Mouse (Mus musculus): ENCODE results near the gene Psma7. TPM values are rescaled to one million over a fixed set of nuclear protein-coding genes. Genes with fewer than 3 reads are reported as not detected.
A peak's percentile ranks its signal among the peaks of the same experiment; 100 is the strongest.

Gene Psma7
- polyA plus RNA-seq, 1 experiment, result 254 TPM

GRCm38 (mm10) chr2:180051986-180052733, 9.9 kb upstream of the Psma7 start:
- DNase-seq, result no peak
- 91% methylated on average over 14 of the region's 14 CpGs for WGBS
- Histone ChIP-seq H3K27me3 (ENCODE audit: control insufficient read depth, insufficient read depth, low read length) (no peaks in the 10 kb centered on the region), H3K27ac (ENCODE audit: insufficient read depth, low read length) (no peak overlapping the region), H3K4me1 (ENCODE audit: control insufficient read depth, insufficient read depth, low read length) (peaks cover 12% of the 10 kb centered on the region), H3K4me3 (replicated peaks; ENCODE audit: insufficient read depth, low read depth, low read length) (no peak overlapping the region)
- TF ChIP-seq CTCF (IDR thresholded peaks at IDR 0.05; ENCODE audit: borderline replicate concordance, insufficient read depth, low read depth, low read length) (peak; percentile 37; the same call in 1 of the 2 replicates), POLR2A (IDR thresholded peaks at IDR 0.05; ENCODE audit: borderline replicate concordance, insufficient read depth, low read length) (no peak)

GRCm38 (mm10) chr2:180050986-180051385, 8.8 kb upstream of the Psma7 start:
- H3K4me3 ChIP-seq (replicated peaks; ENCODE audit: insufficient read depth, low read depth, low read length), result no peak overlapping the region
- H3K27ac ChIP-seq (ENCODE audit: insufficient read depth, low read length), result no peak overlapping the region
- peaks cover 12% of the 10 kb centered on the region for H3K4me1 ChIP-seq (ENCODE audit: control insufficient read depth, insufficient read depth, low read length)
- no peaks in the 10 kb centered on the region for H3K27me3 ChIP-seq (ENCODE audit: control insufficient read depth, insufficient read depth, low read length)
- peak; percentile 89 for TF ChIP-seq CTCF (IDR thresholded peaks at IDR 0.05; ENCODE audit: borderline replicate concordance, insufficient read depth, low read depth, low read length)
- no peak for TF ChIP-seq POLR2A (IDR thresholded peaks at IDR 0.05; ENCODE audit: borderline replicate concordance, insufficient read depth, low read length)
- peak; percentile 82 to 90 for DNase-seq
- WGBS, result 25% methylated on average over 5 of the region's 5 CpGs

- Histone ChIP-seq H3K4me1 (ENCODE audit: control insufficient read depth, insufficient read depth, low read length) (peaks cover 23% of the 10 kb centered on the region), H3K27ac (ENCODE audit: insufficient read depth, low read length) (no peak overlapping the region), H3K27me3 (ENCODE audit: control insufficient read depth, insufficient read depth, low read length) (no peaks in the 10 kb centered on the region), H3K4me3 (replicated peaks; ENCODE audit: insufficient read depth, low read depth, low read length) (no peak overlapping the region)
- TF ChIP-seq POLR2A (IDR thresholded peaks at IDR 0.05; ENCODE audit: borderline replicate concordance, insufficient read depth, low read length) (no peak), CTCF (IDR thresholded peaks at IDR 0.05; ENCODE audit: borderline replicate concordance, insufficient read depth, low read depth, low read length) (no peak)
- no peak for DNase-seq
- WGBS, result 83% methylated on average over 18 of the region's 18 CpGs
Observed at GRCm38 (mm10) chr2:180047980-180048635, 5.9 kb upstream of the Psma7 start.

GRCm38 (mm10) chr2:180047580-180047979, 5.3 kb upstream of the Psma7 start:
- Histone ChIP-seq H3K4me3 (replicated peaks; ENCODE audit: insufficient read depth, low read depth, low read length) (no peak overlapping the region), H3K27ac (ENCODE audit: insufficient read depth, low read length) (no peak overlapping the region), H3K27me3 (ENCODE audit: control insufficient read depth, insufficient read depth, low read length) (no peaks in the 10 kb centered on the region), H3K4me1 (ENCODE audit: control insufficient read depth, insufficient read depth, low read length) (peaks cover 18% of the 10 kb centered on the region)
- 95% methylated on average over 3 of the region's 3 CpGs for WGBS
- no peak for TF ChIP-seq CTCF (IDR thresholded peaks at IDR 0.05; ENCODE audit: borderline replicate concordance, insufficient read depth, low read depth, low read length)
- no peak for TF ChIP-seq POLR2A (IDR thresholded peaks at IDR 0.05; ENCODE audit: borderline replicate concordance, insufficient read depth, low read length)
- DNase-seq, result no peak

- peak in 1 of 2 experiments; percentile 44 for DNase-seq
- 33% methylated on average over 4 of the region's 4 CpGs for WGBS
- Histone ChIP-seq H3K4me3 (replicated peaks; ENCODE audit: insufficient read depth, low read depth, low read length) (no peak overlapping the region), H3K4me1 (ENCODE audit: control insufficient read depth, insufficient read depth, low read length) (peaks cover 22% of the 10 kb centered on the region), H3K27me3 (ENCODE audit: control insufficient read depth, insufficient read depth, low read length) (no peaks in the 10 kb centered on the region), H3K27ac (ENCODE audit: insufficient read depth, low read length) (no peak overlapping the region)
- TF ChIP-seq CTCF (IDR thresholded peaks at IDR 0.05; ENCODE audit: borderline replicate concordance, insufficient read depth, low read depth, low read length), result peak; percentile 51; the same call in 1 of the 2 replicates
- TF ChIP-seq POLR2A (IDR thresholded peaks at IDR 0.05; ENCODE audit: borderline replicate concordance, insufficient read depth, low read length), result no peak
Observed at GRCm38 (mm10) chr2:180045283-180045682, 3.0 kb upstream of the Psma7 start.

GRCm38 (mm10) chr2:180042858-180043515, 754 bp upstream of the Psma7 start:
- under 1% methylated on average over 66 of the region's 66 CpGs for WGBS
- TF ChIP-seq CTCF (IDR thresholded peaks at IDR 0.05; ENCODE audit: borderline replicate concordance, insufficient read depth, low read depth, low read length), result no peak
- TF ChIP-seq POLR2A (IDR thresholded peaks at IDR 0.05; ENCODE audit: borderline replicate concordance, insufficient read depth, low read length), result no peak
- peak in 1 of 2 experiments; percentile 61 for DNase-seq
- no peaks in the 10 kb centered on the region for H3K27me3 ChIP-seq (ENCODE audit: control insufficient read depth, insufficient read depth, low read length)
- H3K27ac ChIP-seq (ENCODE audit: insufficient read depth, low read length), result peak overlapping the region; percentile 92
- H3K4me1 ChIP-seq (ENCODE audit: control insufficient read depth, insufficient read depth, low read length), result peaks cover 28% of the 10 kb centered on the region
- peak overlapping the region; percentile 97 for H3K4me3 ChIP-seq (replicated peaks; ENCODE audit: insufficient read depth, low read depth, low read length)

- peak overlapping the region; percentile 50 for H3K27ac ChIP-seq (ENCODE audit: insufficient read depth, low read length)
- WGBS, result 1% methylated on average over 66 of the region's 66 CpGs
- no peak for DNase-seq
- no peaks in the 10 kb centered on the region for H3K27me3 ChIP-seq (ENCODE audit: control insufficient read depth, insufficient read depth, low read length)
- peaks cover 28% of the 10 kb centered on the region for H3K4me1 ChIP-seq (ENCODE audit: control insufficient read depth, insufficient read depth, low read length)
- H3K4me3 ChIP-seq (replicated peaks; ENCODE audit: insufficient read depth, low read depth, low read length), result peak overlapping the region; percentile 97
- TF ChIP-seq POLR2A (IDR thresholded peaks at IDR 0.05; ENCODE audit: borderline replicate concordance, insufficient read depth, low read length), result no peak
- TF ChIP-seq CTCF (IDR thresholded peaks at IDR 0.05; ENCODE audit: borderline replicate concordance, insufficient read depth, low read depth, low read length), result no peak
Observed at GRCm38 (mm10) chr2:180041577-180042255, 517 bp downstream of the Psma7 start.

Measured in cerebellum, adult 2 months (tissue).